Mouse (Mus musculus) kidney, postnatal 25 days (tissue): ENCODE data around the gene Pcyox1.
"Not testable (repeated sequence)": the region's sequence is repeated elsewhere in the genome, so short reads cannot be mapped to it uniquely, and the experiment has no call there.

Source experiments
- DNase-seq, 2 experiments: peaks; one replicate each; pipeline ENCODE4 v3.0.0; 2021; ENCODE audit warnings: mixed read lengths in 2 of 2

Pcyox1 gene

DNA sequence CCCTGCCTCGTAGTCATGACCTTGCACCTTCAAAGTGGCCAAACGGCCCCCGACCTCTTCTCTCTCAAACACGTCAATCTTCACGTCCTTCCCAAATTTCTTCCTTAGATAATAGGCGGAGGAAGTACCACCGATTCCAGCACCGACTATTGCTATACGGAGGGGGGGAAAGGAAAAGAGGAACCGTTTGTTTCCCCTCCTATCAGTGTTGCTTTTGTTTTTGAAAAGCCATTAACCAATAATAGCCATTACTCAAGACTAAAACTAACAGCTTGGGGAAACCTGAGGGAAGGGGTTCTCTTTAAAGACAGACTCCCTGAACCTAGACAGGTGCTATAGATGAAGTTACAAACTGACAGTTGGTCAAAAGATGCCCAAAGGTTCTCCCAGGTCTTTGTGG, 985 bp downstream of the Pcyox1 start:
- no peak for DNase-seq

DNA sequence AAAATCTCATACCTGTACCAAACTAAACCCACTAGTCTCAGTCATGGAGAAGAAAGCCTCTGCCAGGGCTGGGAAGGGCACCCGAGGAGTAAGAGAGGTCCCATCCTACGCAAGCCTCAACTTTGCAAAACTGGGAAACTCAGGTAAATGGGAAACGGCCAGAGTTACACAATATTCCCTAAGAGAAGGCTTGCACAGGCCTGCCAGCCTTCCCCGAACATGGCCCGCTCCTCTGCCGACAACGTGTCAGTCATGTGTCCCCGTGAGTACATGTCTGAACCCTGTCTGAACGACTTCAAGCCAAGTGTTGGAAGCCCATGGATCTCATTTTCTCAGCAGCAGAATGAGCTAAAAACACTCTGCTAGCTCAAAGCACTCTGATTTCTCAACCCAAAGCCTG, 1.9 kb downstream of the Pcyox1 start:
- DNase-seq: no peak

- DNase-seq: no peak
Observed at GRCm38 (mm10) chr6:86394078-86394720, 2.8 kb downstream of the Pcyox1 start.

DNA sequence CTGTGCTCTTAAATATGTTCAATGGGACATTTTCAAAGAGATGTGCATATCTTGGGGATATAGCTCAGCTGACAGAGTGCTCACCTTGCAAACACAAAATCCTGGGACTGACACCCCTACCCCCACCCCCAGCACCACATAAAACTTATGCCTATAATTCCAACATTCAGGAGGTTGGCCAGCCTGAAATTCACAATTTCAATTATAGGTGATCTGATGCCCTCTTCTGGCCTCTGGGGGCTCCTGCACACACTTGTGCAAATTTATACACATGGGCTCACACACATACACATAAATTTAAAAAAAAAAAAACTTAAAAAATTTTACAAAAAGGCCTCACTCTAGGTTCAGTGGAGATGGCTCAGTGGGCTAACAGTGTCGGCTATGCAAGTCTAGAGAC, 3.8 kb downstream of the Pcyox1 start:
- no peak for DNase-seq

DNA sequence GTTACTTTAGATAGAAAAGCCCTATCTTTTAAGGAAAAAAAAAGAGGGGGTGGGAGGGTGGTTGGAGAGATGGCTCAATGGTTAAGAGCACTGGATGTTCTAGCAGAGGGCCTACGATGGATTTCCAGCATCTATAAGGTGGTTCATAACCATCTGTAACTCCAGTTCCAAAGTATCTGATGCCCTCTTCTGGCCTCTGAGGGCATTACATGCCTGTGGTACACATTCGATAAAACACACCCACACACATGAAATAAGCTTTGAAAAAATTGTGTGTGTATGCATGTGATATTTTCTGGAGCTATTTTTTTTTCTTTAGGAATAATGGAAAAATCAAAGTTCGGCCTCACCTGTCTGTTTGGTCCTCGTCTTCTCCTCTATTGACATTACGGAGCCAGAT, 5.6 kb downstream of the Pcyox1 start:
- DNase-seq: no peak

GRCm38 (mm10) chr6:86388461-86388860, 8.5 kb downstream of the Pcyox1 start:
- DNase-seq: peak; percentile 48 to 61

DNA sequence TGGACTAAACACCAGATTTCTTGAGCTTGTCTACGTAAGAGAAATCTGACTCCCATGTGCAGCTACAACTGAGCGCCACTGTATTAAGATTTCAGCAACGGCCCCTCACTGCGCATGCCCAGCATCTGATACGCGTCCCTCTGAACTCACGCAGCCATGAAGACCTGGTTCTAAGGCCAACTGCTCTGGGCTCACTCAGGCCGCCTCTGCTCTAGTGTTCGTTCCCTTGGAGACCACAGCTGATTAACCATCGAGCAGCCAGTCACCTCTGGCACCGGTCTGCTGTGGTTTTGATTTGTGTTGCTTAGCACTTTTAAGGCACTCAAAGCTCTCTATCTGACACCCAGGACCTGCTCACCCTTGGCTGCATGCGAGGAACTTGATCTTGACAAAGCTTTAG, 9.6 kb downstream of the Pcyox1 start:
- DNase-seq: peak; percentile 75 to 88

DNA sequence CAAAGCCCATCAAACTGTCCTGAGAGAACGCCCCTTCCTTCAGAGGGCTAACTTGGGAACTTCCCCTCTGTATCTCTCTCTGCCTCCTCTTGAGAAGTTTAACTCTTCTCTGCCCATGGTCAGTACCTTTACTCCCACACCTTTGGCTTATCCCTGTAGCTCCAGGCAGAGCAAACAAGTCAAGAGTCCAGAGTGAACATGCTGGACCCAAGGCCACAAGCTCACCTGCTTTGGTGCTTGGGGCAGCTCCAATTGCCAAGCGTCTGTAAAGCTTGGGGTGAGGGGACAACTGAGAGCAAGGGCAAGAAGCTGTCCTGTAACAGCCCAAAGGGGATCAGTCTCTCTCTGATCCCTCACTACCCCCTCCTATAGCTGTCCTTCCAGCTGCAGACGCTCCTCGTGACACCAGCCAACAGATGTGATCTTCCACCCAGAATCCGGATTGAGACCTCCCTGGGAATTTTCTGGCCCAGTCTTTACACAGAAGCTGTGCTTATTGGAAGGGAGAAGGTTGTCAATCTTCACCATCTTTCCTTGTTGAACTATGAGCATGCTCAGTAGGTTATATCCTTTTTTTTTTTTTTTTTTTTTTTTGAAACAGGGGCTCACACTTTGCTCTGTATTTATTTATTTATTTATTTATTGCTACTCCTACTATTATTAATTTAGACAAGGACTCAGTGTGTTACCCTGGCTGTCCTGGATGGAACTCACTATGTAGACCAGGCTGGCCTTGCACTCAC, 11.4 kb downstream of the Pcyox1 start:
- DNase-seq: no peak

DNA sequence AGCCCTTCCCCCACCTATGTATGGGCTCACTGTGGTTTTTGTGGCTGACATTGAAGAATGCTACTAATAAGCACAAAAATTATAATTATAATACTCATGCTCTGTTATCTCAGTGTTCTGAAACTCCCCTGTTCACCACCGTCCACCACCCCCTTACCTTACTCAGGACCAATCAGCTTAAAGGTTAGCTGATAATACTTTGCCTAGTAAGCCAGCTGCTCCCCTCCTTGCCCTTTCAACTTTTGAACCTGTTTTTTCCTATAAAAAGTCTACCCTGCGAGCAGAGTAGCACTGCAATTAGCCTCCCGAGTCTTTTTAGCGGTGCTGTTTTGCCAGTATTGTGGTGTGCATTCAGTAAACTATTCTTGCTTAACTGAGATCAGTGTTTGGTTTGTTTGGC, 12.3 kb downstream of the Pcyox1 start:
- no peak for DNase-seq

DNA sequence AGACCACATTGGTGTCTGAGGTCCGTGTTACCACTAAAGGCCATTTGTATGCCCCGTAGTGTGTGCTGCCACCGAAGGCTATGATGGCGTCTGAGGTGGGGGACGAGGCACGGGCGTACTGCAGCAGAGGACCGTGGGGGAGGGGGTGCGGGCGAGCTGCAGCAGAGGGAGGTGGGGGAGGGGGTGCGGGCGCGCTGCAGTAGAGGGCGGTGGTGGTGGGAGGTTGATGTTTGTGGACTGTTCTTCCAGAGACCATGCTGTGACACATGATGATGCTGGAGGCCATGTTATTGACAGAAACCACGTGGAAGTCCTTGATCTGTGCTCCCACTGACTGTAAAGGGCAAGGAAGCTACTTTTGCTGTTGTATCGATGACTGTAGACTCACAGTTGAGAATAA, 13.6 kb downstream of the Pcyox1 start:
- DNase-seq: no peak

- no peak for DNase-seq
Observed at GRCm38 (mm10) chr6:86382551-86382950, 14.4 kb downstream of the Pcyox1 start.

DNA sequence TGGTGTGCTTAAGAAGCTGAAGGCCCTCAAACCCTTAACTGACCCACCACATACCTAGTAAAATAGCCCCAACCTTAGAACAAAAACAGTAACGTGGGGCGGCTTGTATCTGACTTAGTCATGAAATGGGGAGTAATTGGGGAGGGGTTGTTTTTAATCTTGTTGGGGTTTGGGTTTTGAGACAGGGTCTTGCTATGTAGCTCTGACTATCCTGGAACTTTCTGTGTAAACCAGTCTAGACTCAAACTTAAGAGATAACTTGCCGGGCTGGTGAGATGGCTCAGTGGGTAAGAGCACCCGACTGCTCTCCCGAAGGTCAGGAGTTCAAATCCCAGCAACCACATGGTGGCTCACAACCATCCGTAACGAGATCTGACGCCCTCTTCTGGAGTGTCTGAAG, 16.8 kb downstream of the Pcyox1 start:
- not testable (repeated sequence) for DNase-seq

DNA sequence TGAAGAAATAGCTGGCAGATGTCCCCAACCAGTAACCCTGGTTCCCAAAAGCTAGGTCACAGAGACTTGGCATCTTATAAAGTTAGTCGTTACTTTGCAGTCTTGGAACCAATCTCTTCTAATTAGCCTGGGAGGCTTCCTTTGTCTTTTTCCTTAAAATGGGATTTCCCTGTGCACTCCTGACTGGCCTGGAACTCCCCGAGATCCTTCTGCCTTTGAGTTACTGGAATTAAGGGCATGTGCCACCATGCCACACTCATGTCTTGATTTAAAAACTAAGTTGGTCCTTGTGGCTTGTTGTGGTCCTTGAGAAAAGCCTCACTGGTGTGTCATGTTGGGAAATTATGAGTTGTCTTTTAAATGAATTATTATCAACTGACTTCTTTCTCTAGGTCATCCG, 18.6 kb downstream of the Pcyox1 start:
- no peak for DNase-seq

DNA sequence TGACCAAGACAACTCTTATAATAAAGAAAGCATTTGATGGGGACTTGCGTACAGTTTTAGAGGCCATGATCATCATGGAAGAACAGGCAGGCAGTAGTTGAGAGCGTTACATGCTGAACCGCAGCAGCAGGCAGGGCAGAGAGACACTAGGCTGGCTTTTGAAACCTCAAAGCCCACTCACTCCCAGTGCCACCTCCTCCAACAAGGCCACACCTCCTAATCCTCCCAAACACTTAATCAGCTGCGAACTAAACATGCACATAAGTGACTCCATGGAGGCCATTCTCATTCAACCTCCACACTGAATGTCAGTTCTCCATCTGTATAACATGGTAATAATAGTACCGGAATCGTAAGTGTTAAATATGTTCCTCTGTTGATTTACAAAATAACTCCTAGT, 23.4 kb downstream of the Pcyox1 start:
- DNase-seq: no peak

DNA sequence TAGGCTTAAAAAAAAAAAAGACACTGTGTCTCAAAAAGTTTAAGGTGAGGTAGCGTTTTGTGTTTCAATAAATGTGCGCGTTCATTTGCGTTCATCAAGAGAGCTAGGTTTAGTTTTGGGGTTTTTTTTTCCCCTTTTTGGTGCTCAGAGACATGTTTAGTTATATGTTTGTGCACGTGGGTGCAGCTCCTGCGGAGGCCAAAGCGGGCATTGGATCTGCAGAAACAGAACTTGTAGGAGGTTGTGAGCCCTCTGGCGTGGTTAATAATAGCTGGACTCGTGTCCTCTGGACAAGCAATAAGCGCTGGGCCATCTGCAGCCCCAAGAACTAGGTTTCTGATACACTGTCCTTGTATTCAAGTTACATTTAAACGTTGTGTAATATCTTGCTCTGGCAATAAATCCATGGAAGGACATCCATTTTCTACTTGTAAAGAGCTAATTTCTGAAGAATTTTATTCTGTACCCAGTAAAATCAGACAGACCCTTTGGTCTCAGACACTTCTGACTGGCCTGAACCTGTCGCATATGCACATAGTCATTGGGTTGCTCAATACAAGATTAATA, 24.9 kb downstream of the Pcyox1 start:
- DNase-seq: no peak

DNA sequence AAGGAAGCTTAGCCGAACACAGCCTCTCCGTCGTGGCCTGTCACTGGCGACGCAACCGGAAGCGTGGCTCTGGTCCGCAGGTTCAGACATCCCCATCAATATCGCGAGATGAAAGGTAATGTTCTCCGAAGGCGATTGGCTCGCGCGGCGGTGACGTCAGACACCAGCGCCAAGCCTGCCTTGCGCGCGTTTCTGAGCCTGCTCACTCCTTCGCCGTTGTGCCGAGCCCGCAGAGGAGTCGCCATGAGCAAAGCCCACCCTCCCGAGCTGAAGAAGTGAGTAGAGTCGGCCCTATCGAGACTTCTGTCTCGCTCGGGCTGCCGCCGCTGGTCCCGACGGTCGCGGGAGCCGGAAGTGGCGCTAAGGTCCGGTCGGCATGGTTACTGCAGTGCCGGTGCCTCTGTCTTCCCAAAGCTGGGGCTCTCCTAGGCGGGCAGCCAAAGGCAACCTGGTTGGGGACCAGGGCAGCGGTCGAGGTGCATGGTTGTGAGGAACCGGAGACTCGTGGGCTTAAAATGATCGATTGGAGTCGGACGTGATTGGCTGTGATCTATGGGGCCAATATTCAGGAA, 25.5 kb downstream of the Pcyox1 start:
- DNase-seq: peak; percentile 96 to 98

GRCm38 (mm10) chr6:86370764-86371339, 26.1 kb downstream of the Pcyox1 start, which contains the start of gene Snrpg:
TSS of gene Snrpg (plus strand) at chr6:86371304.
- no peak for DNase-seq

DNA sequence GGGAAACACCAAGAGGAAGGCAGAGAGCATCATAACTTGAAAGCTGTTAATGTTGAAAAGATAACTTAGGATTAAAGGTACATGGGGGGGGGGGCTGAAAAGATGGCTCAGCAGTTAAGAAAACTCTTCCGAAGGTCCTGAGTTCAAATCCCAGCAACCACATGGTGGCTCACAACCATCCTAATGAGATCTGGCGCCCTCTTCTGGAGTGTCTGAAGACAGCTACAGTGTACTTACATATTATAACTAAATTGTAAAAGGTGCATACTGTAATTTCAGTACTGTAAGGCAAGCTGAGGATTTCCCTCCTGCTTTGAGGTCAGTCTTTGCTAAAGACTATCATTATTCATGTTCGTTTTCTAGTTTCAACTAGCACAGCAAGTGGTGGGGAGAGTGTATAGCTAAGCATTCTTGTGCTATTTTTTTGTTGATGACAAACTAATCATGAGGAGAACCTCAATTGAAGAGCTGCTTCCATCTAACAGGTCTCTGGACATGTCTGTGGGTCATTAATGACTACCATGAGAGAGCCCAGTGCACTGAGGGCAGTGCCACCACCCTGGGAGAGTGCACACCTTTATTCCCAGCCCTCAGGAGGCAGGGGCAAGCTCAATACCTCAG, 26.8 kb downstream of the Pcyox1 start:
- no peak for DNase-seq

DNA sequence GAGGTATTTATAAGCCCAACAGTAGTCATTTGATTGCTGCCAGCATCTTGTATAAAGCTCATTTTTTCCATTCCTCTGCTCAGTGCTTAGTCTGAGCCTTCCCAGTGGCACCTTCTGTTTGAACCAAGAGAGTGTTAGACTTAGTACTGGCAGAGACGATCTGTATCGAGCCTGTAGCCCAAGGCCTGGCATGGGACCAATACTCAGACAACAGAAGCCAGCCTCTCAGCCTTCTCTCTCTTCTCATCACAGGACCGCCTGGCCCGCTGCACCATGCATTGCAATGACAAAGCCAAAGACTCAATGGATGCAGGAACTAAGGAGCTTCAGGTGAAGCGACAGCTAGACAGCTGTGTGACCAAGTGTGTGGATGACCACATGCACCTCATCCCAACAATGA, 28.5 kb downstream of the Pcyox1 start:
- DNase-seq: no peak

DNA sequence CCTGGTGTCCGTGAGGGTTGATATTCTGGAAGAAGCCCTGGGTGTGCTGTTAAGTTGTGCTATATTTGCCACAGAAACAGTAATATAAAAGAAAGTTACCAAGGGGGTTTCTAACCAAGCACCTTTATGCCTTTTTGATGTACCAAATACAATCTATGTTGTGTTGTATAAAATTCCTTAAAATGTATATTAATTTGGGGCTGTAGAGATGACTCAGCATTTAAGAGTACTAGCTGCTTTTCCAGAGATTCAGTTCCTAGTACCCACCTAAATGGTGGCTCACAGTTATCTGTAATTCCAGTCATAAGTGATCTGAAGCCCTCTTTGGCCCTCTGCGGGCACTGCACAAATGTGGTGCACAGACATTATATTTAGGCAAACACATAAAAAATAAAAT, 30.1 kb downstream of the Pcyox1 start:
- DNase-seq: no peak

DNA sequence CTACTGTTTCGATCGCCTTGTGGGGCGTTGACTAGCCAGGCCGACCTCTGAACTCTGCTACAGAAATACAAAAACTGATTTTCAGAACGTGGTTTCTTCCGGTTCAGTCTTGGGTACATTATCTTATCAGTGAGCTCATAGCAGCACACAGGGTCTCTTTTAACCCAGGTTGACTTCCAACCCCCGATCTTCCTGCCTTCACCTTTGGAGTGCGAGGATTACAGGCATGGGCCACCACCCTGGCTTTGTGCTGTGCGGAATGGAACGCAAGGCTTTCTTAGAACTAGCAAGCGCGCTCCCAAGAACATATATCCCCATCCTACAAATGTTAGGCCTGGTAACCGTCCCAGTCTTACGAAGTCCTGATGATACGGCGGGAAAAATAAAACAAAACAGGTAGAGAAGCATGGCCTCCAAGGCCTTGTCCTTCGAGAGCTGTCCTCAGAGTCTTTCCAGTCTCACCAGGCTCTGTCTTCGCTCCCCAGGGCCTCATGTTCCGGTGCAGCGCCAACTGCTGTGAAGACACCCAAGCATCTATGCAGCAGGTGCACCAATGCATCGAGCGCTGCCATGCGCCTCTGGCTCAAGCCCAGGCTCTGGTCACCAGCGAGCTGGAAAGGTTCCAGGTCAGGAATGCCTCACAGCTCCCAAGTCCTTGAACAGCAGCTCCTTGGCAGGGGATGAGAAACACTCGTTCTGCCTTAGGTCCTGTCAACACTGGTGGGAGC, 30.7 kb downstream of the Pcyox1 start:
- peak; percentile 74 to 85 for DNase-seq

- DNase-seq: peak; percentile 96 to 98
Observed at GRCm38 (mm10) chr6:86365371-86366124, 31.4 kb downstream of the Pcyox1 start, which contains the start of gene Fam136a. TSS of gene Fam136a (plus strand) at chr6:86365646.
